Mouse (Mus musculus) thymus, adult 2 months (tissue): ENCODE data around the gene Nubp1.

Experiments used
- CTCF ChIP-seq: fragments of 200-500 bp; IDR thresholded peaks from 2 replicates; pipeline ENCODE4 v1.5.1; 2012; ENCODE audit warnings: mild to moderate bottlenecking, control low read depth, low read length, moderate library complexity, borderline replicate concordance; ENCODE audit not compliant: control insufficient read depth, poor library complexity, insufficient read depth; ENCODE audit errors: extremely low read depth
- POLR2A ChIP-seq: fragments of 200-500 bp; IDR thresholded peaks from 2 replicates; pipeline ENCODE4 v1.6.1; 2012; ENCODE audit warnings: mild to moderate bottlenecking, low read length, control low read depth, moderate library complexity; ENCODE audit not compliant: control insufficient read depth, poor library complexity, insufficient read depth; ENCODE audit errors: extremely low read depth

- TF ChIP-seq CTCF: no peak
- TF ChIP-seq POLR2A: no peak
Measured at GRCm38 (mm10) chr16:10374254-10375011, 37.3 kb upstream of the Nubp1 start.
